Mouse (Mus musculus) thymus, postnatal 36 days (tissue): ENCODE measurements around the gene Gm16253.
"Not testable (repeated sequence)": the region's sequence is repeated elsewhere in the genome, so short reads cannot be mapped to it uniquely, and the experiment has no call there.

Source experiments
- DNase-seq, 2 experiments: peaks; one replicate each; pipeline ENCODE4 v3.0.0; 2022; ENCODE audit warnings: mixed read lengths in 2 of 2

The Gm16253 gene

DNA sequence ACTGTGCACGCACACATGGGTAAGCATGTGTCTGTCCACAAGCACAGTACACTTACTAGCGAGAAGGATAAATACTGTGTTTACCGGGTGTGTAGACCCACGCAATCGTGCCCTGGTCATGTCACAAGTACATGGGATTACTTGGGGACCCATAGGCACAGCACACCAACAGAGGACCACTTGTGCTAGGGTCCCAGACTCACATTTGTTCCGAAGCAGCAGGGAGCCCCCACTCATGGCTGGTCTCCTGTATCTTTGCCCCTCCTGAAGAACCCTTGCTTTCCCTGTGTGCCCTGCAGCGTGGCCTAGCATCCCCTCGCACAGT lies 22.2 kb downstream of the Gm16253 start:
- no peak for DNase-seq

GRCm38 (mm10) chr3:96599411-96599810 lies 22.6 kb downstream of the Gm16253 start:
- no peak for DNase-seq

DNA sequence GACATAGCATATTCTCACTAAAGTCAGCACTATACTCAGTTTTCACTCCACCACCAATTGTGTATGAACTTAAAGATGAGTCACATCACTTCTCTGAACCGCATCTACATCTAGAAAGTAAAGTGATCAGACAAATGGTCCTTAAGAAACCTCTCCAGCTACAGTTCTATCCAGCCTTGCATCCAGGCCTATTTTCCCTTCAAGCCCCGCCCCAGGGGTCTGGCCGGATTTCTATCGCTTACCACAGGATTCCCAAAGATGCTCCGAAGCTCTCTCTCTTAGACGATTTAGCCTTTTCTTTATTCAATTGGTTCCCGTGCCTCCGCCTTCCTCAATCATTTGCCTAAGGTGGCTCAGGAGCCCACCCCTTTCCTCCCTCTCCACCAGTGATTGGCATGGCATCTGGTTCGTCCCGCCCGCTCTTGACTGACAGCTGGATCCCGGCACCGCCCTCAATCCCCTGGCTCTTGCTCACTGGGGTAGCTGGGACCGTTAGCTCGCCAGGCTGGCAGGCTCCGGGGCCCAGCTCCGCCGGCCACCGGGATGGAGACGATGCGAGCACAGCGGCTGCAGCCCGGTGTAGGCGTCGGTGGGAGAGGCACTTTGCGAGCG lies 24.0 kb downstream of the Gm16253 start, which contains the start of gene Lix1l:
Lix1l (plus strand) TSS at position 511 of the 612 bp plus-strand sequence.
- DNase-seq: peak; percentile 85 to 91

DNA sequence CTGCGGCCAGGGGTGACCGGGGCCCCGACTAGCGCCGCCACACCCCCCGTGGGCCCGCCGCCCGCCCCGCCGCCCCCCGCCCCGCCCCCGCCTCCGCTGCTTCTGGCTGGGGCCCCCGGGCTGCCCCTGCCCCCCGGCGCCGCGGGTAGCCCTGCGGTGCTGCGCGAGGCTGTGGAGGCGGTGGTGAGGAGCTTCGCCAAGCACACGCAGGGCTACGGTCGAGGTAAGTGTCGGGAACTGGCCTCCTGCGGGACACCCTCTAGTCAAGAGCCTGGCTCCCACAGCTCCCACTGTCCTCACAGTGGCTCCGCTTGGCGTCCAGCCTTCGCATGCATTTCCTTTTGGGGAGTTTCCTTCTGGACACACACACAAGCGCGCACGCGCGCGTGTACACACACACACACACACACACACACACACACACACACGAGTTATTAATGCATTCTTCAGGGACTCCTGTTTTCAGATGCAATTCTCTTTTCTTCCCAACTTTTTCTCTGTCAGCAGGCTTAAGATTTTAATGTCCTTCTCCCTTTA lies 24.5 kb downstream of the Gm16253 start:
- no peak for DNase-seq

DNA sequence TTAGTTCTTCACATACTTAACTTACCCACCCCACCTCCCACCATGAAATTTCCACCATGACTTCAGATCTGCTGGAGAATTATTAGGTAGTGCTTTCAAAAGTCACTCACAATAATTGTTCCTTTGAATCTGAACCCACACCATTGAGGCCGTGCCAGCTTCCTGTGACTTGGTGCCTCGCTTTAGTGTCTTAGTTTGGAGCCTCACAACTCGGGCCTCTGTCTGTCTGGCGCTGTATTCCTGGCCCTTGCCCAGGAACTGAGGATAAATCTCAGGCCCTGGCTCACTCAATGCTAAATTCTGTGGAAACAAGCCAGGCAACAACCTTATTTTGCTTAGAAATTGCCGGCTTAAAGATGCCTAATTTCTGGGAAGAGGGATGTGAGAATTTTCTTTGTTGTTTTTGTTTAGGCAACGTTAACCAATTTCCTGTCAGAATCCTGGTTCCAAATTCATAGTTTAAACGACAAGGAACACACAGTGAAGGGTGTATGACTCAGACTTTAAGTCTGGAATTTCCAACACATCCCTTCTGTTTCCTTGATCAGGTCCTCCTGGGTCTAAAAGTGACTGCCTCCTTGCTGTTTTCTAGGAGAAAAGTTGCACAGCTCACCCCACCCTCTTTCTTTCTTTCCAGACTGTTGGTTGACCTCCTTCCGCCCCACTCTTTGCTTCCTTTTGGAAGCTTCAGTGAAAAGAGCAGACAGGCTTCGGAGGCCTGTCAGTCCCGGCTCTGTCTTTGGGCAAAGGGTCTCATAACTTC lies 25.3 kb downstream of the Gm16253 start:
- no peak for DNase-seq

DNA sequence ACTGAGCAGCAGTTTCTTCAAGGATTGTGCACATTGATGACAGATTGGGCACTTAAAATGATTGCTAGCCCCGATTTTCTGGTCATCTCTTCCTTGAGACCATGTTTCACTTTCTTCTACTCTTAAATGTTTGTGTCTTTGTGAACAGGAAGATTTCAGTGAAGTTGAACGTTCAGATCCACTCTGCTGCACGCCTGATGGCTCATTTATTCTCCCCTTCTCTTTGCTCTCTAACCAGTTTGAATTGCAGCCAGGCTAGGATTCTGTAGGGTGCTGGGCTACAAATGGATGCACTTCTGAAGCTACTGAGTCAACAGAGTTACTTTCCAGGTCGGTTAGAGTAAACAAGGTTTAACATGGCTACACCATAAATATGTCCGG lies 25.9 kb downstream of the Gm16253 start:
- DNase-seq: no peak

DNA sequence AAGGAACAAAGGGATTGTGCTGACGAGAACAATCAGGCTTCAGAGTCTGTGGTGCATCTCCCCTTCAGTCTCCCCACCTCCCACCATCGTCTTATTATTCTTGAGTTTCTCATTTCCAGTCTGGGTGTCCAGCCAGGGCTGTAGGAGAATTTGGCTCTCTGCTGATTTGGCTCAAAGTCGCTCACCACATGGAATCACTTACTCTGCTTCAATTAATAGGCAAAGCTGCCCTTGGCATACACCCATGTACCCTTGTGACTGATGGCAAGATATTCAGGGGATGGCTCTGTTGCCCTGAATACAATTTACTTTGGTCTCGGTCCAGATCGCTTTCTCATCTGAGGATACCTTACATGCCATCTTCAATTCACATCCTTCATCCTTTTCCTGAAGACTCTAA lies 26.5 kb downstream of the Gm16253 start:
- no peak for DNase-seq

GRCm38 (mm10) chr3:96606007-96606406 lies 29.2 kb downstream of the Gm16253 start:
- DNase-seq: not testable (repeated sequence)

DNA sequence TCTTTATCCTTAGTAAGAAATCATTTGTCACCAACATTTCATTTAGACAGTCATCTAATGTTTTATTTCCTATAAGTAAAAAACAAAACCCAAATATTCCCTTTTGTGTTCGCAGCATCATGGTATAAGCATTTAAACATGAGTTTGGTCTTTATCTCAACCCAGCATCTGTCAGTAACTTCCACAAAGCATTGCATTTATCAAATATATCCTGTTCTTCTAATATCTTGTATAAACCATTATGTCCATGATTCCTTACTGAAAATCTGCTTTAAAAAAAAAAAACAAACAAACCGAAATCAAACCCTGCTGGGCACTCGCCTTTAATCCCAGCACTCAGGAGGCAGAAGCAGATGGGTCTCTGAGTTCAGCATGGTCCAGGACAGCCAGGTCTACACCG lies 29.8 kb downstream of the Gm16253 start:
- no peak for DNase-seq

DNA sequence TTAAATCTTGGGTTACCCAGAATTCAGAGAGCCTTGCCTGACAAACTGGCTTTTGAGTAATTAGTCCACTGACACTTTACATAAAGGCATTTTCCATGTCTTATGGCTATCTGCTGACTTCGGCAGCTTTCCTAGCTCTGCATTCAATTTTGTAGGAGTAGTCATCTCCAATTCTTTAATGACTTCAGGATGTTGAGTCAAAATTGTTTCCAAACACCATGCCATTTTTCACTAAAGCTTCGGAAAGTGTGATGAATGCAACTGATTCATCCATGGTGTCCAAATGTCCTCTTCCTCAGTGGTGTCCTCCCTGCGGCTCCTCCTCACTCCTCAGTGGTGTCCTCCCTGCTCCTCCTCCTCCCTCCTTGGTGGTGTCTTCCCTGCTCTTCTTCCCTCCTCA lies 41.2 kb downstream of the Gm16253 start:
- DNase-seq: no peak

DNA sequence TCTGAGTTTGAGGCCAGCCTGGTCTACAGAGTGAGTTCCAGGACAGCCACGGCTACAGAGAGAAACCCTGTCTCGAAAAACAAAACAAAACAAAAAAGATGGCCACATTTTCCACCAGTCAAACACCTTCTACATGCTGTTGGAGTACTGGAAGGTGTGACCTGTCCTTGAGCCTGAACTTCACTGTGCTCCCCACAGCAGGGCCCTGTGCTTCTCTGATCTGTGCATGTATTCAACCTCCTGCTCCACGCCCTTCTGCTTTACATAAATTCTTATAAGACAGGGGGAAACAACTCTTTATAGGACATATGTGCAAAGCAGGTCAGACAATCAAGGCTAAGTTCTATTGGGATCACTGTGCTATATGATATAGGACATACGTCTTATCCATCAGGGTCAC lies 46.4 kb downstream of the Gm16253 start:
- DNase-seq: no peak

DNA sequence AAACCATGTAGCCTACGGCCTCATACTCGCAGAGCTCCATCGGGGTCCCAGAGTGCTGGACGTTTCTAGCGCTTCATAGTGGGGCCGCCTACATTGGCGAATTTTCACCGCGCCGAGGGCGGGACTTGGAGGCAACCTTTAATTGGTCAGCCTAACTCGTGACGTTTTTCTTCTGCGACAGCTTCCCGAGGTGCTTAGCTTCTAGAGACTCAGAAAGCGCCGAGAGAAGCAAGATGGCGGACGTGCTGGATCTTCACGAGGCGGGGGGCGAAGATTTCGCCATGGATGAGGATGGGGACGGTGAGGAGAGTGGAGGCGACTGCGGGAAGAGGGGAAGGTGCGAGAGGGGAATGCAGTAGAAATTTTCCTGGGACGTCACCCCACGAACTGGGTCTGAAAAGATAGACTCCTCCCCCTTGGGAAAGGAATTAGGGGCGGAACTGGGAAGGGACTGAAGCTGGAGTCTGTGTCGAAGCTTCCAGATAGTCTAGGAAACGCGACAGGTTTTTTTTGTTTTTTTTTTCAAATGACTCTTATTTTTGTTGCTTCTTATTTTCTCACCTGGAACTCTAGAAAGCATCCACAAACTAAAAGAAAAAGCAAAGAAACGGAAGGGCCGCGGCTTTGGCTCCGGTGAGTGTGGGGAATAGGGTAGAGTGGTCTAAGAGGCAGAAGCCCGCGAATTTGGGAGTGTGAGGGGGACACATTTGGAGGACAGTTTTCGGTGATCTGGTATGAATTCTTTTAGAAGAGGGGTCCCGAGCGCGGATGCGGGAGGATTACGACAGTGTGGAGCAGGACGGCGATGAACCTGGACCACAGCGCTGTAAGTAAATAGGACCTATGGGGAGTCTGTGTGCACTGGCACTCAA lies 53.2 kb downstream of the Gm16253 start, which contains the start of gene Rbm8a:
Rbm8a (plus strand) TSS at position 205 of the 872 bp plus-strand sequence.
- peak; percentile 91 to 92 for DNase-seq
